Mouse (Mus musculus) gastrocnemius, adult 2 months (tissue): Measurements from ENCODE around the gene Vapb. TPM values are rescaled to one million over a fixed set of nuclear protein-coding genes. Genes with fewer than 3 reads are reported as not detected.
"Not testable (repeated sequence)": the region's sequence is repeated elsewhere in the genome, so short reads cannot be mapped to it uniquely, and the experiment has no call there.

Experiments used
- DNase-seq: peaks from one replicate; pipeline ENCODE4 v3.0.0; 2022
- H3K27ac ChIP-seq: fragments of 200-600 bp; 2 replicates; pipeline ENCODE4 v1.8.1; 2022; ENCODE audit warnings: mild to moderate bottlenecking
- H3K4me3 ChIP-seq: fragments of 200-600 bp; 2 replicates; pipeline ENCODE4 v1.8.1; 2022; ENCODE audit warnings: mild to moderate bottlenecking, moderate library complexity
- CTCF ChIP-seq: fragments of 200-600 bp; IDR thresholded peaks from 2 replicates; pipeline ENCODE4 v1.8.1; 2022; ENCODE audit warnings: antibody characterized with exemption, mild to moderate bottlenecking, moderate library complexity
- intact Hi-C: fragments of 180-260 bp; cut with DNase I; formaldehyde crosslinking; loops from one replicate; pipeline ENCODE4 v1.15.1; 2025
- total RNA-seq, 2 experiments: library from RNA; stranded (reverse); gene quantifications; 2 replicates each; pipeline ENCODE4 v1.2.3; 2021

Vapb gene
- total RNA-seq, 2 experiments from 2014 or later, result 159 to 160 TPM

GRCm38 (mm10) chr2:173714620-173715218, 22.6 kb upstream of the Vapb start:
- intact Hi-C loops, result no loop called here
- DNase-seq, result no peak
- H3K27ac ChIP-seq, result no peak overlapping the region
- H3K4me3 ChIP-seq, result no peak overlapping the region
- no peak for TF ChIP-seq CTCF

GRCm38 (mm10) chr2:173716966-173717365, 20.3 kb upstream of the Vapb start:
- Histone ChIP-seq H3K27ac (no peak overlapping the region), H3K4me3 (no peak overlapping the region)
- DNase-seq, result no peak
- intact Hi-C loops, result no loop called here
- no peak for TF ChIP-seq CTCF

- DNase-seq, H3K27ac ChIP-seq, H3K4me3 ChIP-seq, intact Hi-C loops: not testable (repeated sequence)
These were observed 18.2 kb upstream of the Vapb start, which contains the start of gene 1700010B08Rik for GRCm38 (mm10) chr2:173719115-173719514. 1700010B08Rik (plus strand) TSS chr2:173719415.

DNA sequence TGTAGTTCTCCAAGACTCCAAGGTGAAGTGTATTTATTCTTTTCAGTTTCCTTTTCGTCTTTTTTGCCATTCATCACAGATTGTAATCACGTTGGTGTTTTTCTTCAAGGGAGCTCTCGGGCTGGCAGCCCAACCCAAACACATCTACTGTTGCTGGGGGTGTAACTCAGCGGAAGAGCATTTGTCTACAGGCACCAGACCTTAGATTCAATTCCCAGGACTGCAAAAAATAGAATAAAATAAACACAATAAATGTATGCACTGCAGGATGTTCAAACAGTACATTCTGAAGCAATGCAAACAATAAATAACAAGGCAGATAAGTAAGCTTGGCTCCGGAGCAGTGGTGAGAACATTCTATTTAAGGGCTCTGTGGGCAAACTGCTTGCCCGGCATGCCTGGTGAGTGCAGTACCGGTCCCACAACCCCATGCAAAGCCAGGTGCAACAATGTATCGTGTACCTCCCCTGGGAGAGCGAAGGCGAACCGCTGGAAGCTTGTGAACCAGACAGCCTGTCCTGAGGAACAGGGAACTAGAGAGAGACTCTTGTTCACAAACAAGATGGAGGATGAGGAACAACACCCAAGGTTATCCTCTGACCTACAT, 15.0 kb upstream of the Vapb start:
- no peak overlapping the region for H3K4me3 ChIP-seq
- no peak for DNase-seq
- intact Hi-C loops, result no loop called here
- H3K27ac ChIP-seq, result no peak overlapping the region
- no peak for TF ChIP-seq CTCF

DNA sequence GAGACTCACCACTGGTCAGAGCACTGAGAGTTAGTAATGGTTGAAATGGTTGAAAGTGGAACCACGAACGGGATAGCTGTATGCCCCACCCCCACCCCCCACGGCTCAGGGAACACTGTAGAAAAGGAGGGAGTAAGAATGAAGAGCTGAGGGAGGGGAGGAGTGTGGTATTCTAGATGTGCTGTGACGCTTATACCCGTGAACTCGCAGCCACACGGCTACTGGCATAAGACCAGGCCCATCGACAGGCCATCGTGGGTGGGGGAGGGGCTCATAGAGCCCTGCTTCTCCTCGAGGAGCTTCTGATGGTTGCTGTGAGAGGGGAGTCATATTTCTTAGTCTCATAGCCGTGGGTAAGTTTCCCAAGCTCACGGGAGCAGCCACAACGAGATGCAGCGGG, 12.9 kb upstream of the Vapb start:
- DNase-seq, result no peak
- Histone ChIP-seq H3K4me3 (no peak overlapping the region), H3K27ac (no peak overlapping the region)
- intact Hi-C loops, result no loop called here
- TF ChIP-seq CTCF, result no peak

- no peak overlapping the region for H3K27ac ChIP-seq
- TF ChIP-seq CTCF, result no peak
- no peak for DNase-seq
- intact Hi-C loops, result no loop called here
- no peak overlapping the region for H3K4me3 ChIP-seq
These were observed 12.1 kb upstream of the Vapb start for GRCm38 (mm10) chr2:173724940-173725807.

- intact Hi-C loops, result no loop called here
- no peak for TF ChIP-seq CTCF
These were observed 11.5 kb upstream of the Vapb start for GRCm38 (mm10) chr2:173725819-173726218.

GRCm38 (mm10) chr2:173730444-173730966, 6.8 kb upstream of the Vapb start:
- no peak for DNase-seq
- Histone ChIP-seq H3K27ac (no peak overlapping the region), H3K4me3 (no peak overlapping the region)
- intact Hi-C loops, result no loop called here
- TF ChIP-seq CTCF, result no peak

More at GRCm38 (mm10) chr2:173725819-173726218, 11.5 kb upstream of the Vapb start:
- no peak for DNase-seq
- H3K4me3 ChIP-seq, result no peak overlapping the region
- H3K27ac ChIP-seq, result no peak overlapping the region

DNA sequence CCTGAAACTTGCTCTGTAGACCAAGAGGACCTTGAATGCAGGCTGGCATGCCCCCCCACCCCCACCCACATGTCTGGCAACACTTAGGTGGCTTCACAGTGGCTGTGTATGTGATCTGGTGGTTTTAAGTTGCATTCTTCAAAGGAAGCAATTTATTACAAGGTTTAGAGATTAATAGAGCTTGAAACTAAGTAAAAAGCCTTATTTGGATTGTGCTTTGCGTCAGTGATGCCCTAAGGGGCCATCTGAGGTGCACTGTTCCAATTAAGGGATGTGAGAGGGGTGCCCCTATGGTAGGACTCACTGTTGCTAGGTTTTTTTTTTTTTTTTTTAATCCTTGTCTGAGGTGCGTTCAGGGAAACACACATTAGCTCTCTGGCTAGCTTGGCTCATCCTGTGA, 2.9 kb upstream of the Vapb start:
- no peak overlapping the region for H3K4me3 ChIP-seq
- intact Hi-C loops, result loop anchor here (2.0 kb wide), 1 partner anchor 74 kb away; no protein-coding TSS in a partner anchor
- no peak overlapping the region for H3K27ac ChIP-seq
- no peak for DNase-seq
- no peak for TF ChIP-seq CTCF

DNA sequence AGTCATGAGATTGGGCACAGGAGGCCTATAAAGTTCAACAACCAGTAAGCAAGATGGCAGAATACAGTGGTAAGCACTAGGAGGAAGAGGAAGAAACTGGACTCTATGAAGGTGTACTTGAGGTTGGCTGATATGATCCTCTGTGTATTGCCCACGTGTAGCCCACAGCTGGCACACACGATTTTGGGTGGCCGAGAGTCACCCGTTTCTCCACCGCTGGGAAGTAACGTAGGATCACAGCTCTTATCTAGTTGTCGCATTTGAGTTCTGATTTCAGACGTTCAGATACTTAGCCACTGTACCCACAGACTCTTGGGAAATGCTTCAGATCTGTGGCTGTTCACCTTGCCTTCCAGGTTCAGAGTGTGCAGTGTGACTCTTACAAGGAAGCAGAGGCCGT, 921 bp downstream of the Vapb start:
- DNase-seq, result no peak
- Histone ChIP-seq H3K4me3 (peak overlapping the region; percentile 99), H3K27ac (peak overlapping the region; percentile 96)
- intact Hi-C loops, result no loop called here
- no peak for TF ChIP-seq CTCF

DNA sequence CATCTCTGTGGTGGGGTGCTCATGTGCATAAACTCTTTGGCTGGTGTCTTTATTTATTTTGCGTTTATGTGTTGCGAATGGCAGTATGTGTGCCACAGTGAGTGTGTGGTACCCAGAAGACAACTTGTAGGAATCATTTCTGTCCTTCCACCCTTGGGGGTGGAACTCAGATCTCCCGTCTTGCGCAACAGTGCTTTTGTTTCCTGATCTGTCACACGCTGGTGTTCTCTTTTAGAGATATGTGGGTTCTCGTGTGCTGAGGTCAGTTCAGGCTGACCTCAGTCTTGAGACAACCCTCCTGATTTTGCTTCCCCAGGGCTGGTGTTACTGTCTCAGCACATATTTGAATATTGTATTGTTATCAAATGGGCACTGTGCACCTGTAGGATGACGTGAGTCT, 1.8 kb downstream of the Vapb start:
- Histone ChIP-seq H3K4me3 (peak overlapping the region; percentile 99), H3K27ac (no peak overlapping the region)
- intact Hi-C loops, result no loop called here
- no peak for TF ChIP-seq CTCF
- DNase-seq, result no peak

- no peak for TF ChIP-seq CTCF
- H3K4me3 ChIP-seq, result peak overlapping the region; percentile 53
- H3K27ac ChIP-seq, result peak overlapping the region; percentile 79
- no peak for DNase-seq
- intact Hi-C loops, result no loop called here
These were observed 4.8 kb downstream of the Vapb start for GRCm38 (mm10) chr2:173742090-173742489.

DNA sequence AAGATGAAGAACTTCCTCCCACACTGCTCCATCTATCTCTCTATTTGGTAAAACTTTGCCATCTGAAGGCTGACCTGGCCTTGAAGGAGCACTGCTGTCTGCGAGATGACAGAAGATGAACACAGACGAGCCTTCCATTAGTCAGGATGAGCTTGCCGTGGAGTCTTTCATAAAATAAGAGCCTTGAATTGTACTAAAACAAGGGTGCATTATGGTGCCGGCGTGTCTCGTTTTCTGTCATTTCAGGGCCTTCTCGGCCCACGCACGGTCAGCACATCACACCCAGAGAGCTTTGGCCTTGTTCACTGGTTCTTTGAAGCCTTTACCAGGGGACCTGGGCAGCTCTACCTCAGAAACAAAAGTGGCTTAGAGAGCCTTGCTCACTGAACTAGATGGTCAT, 5.4 kb downstream of the Vapb start:
- intact Hi-C loops, result no loop called here
- peak overlapping the region; percentile 79 for H3K27ac ChIP-seq

More for the DNA sequence above, 5.4 kb downstream of the Vapb start:
- no peak for TF ChIP-seq CTCF
- peak overlapping the region; percentile 53 for H3K4me3 ChIP-seq
- no peak for DNase-seq
